Mouse (Mus musculus) megakaryocyte, embryonic 14.5 days (primary cell): ENCODE results near the gene Slc35f5. TPM values are rescaled to one million over a fixed set of nuclear protein-coding genes. Genes with fewer than 3 reads are reported as not detected.
A peak's percentile ranks its signal among the peaks of the same experiment; 100 is the strongest.

Experiments used
- H3K27me3 ChIP-seq: replicated peaks from 2 replicates; pipeline ENCODE3; 2012; ENCODE audit warnings: inconsistent platforms
- H3K36me3 ChIP-seq: replicated peaks from 2 replicates; pipeline ENCODE3; 2012; ENCODE audit warnings: low read length, inconsistent platforms, mixed read lengths
- H3K4me1 ChIP-seq: 2 replicates; pipeline ENCODE4 v1.6.1; 2012; ENCODE audit warnings: inconsistent platforms
- H3K4me3 ChIP-seq: replicated peaks from 2 replicates; pipeline ENCODE3; 2012; ENCODE audit warnings: moderate library complexity, mild to moderate bottlenecking, inconsistent platforms
- H3K9me3 ChIP-seq: 2 replicates; pipeline ENCODE4 v1.6.1; 2012; ENCODE audit warnings: inconsistent platforms
- FLI1 ChIP-seq: IDR thresholded peaks from 2 replicates; pipeline ENCODE4 v1.6.1; 2012; ENCODE audit warnings: low read length, inconsistent platforms, mixed read lengths
- GATA1 ChIP-seq: IDR thresholded peaks from 3 replicates; pipeline ENCODE4 v1.6.1; 2012; ENCODE audit warnings: mixed read lengths, low read length, inconsistent platforms, borderline replicate concordance
- polyA plus RNA-seq: library from polyadenylated mRNA; stranded (reverse); fragments of >175 nt; gene quantifications from 2 replicates; pipeline ENCODE4 v1.2.3, GENCODE M21; 2012; ENCODE audit warnings: low replicate concordance; ENCODE audit not compliant: insufficient read depth

Slc35f5 gene
- polyA plus RNA-seq, 1 experiment, result 0.91 TPM

- H3K36me3 ChIP-seq, result peaks cover 85% of the 10 kb centered on the region
- peaks cover 11% of the 10 kb centered on the region for H3K4me1 ChIP-seq
- no peak overlapping the region for H3K4me3 ChIP-seq
- no peaks in the 10 kb centered on the region for H3K27me3 ChIP-seq
- TF ChIP-seq FLI1 (no peak), GATA1 (no peak)
- no peaks in the 10 kb centered on the region for H3K9me3 ChIP-seq
Measured at GRCm38 (mm10) chr1:125568126-125568525, 7.7 kb downstream of the Slc35f5 start.

- Histone ChIP-seq H3K27me3 (no peaks in the 10 kb centered on the region), H3K36me3 (peaks cover 67% of the 10 kb centered on the region)
- TF ChIP-seq FLI1 (no peak), GATA1 (no peak)
Measured at GRCm38 (mm10) chr1:125574219-125574618, 13.8 kb downstream of the Slc35f5 start.

GRCm38 (mm10) chr1:125575458-125576114, 15.2 kb downstream of the Slc35f5 start:
- Histone ChIP-seq H3K9me3 (no peaks in the 10 kb centered on the region), H3K36me3 (peaks cover 62% of the 10 kb centered on the region), H3K4me1 (peaks cover 55% of the 10 kb centered on the region), H3K4me3 (no peak overlapping the region), H3K27me3 (no peaks in the 10 kb centered on the region)
- TF ChIP-seq FLI1, result no peak
- TF ChIP-seq GATA1, result no peak; the same call in 2 of the 3 replicates

More at GRCm38 (mm10) chr1:125574219-125574618, 13.8 kb downstream of the Slc35f5 start:
- H3K9me3 ChIP-seq, result no peaks in the 10 kb centered on the region
- peaks cover 62% of the 10 kb centered on the region for H3K4me1 ChIP-seq
- no peak overlapping the region for H3K4me3 ChIP-seq

- no peak for TF ChIP-seq FLI1
- no peak for TF ChIP-seq GATA1
- H3K27me3 ChIP-seq, result no peaks in the 10 kb centered on the region
- peaks cover 62% of the 10 kb centered on the region for H3K4me1 ChIP-seq
- peak overlapping the region; percentile 83 for H3K4me3 ChIP-seq
- peaks cover 62% of the 10 kb centered on the region for H3K36me3 ChIP-seq
- H3K9me3 ChIP-seq, result no peaks in the 10 kb centered on the region
Measured at GRCm38 (mm10) chr1:125576965-125577364, 16.6 kb downstream of the Slc35f5 start.

GRCm38 (mm10) chr1:125578091-125578490, 17.7 kb downstream of the Slc35f5 start:
- H3K9me3 ChIP-seq, result no peaks in the 10 kb centered on the region
- H3K27me3 ChIP-seq, result no peaks in the 10 kb centered on the region
- TF ChIP-seq GATA1 (no peak), FLI1 (no peak)
- peaks cover 56% of the 10 kb centered on the region for H3K36me3 ChIP-seq
- peaks cover 59% of the 10 kb centered on the region for H3K4me1 ChIP-seq
- H3K4me3 ChIP-seq, result no peak overlapping the region

- TF ChIP-seq FLI1, result no peak
- TF ChIP-seq GATA1, result no peak
- no peak overlapping the region for H3K4me3 ChIP-seq
- H3K27me3 ChIP-seq, result no peaks in the 10 kb centered on the region
- H3K36me3 ChIP-seq, result peaks cover 62% of the 10 kb centered on the region
- H3K9me3 ChIP-seq, result no peaks in the 10 kb centered on the region
- H3K4me1 ChIP-seq, result peaks cover 39% of the 10 kb centered on the region
Measured at GRCm38 (mm10) chr1:125581134-125581533, 20.7 kb downstream of the Slc35f5 start.

DNA sequence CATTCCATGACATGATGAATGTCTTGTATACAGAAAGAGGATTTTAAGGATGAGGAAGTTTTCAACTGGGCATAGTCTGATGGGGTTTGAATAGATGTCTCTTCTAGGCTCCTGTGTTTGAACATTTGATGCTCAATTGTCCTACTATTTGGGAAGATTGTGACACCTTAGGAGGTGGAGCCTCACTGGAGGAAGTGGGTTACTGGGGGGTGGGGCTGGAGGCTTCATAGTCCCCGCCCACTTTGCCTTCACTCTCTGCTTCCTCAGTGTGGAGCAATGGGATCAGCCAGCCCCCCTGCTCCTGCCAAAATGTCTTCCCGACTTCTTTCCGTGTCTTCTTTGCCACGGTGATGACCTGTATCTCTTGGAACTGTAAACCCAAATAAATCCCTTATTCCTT, 43.2 kb downstream of the Slc35f5 start:
- Histone ChIP-seq H3K4me3 (no peak overlapping the region), H3K4me1 (peaks cover 4% of the 10 kb centered on the region), H3K27me3 (peaks cover 5% of the 10 kb centered on the region), H3K9me3 (peaks cover 16% of the 10 kb centered on the region), H3K36me3 (no peaks in the 10 kb centered on the region)
- no peak for TF ChIP-seq GATA1
- no peak for TF ChIP-seq FLI1

DNA sequence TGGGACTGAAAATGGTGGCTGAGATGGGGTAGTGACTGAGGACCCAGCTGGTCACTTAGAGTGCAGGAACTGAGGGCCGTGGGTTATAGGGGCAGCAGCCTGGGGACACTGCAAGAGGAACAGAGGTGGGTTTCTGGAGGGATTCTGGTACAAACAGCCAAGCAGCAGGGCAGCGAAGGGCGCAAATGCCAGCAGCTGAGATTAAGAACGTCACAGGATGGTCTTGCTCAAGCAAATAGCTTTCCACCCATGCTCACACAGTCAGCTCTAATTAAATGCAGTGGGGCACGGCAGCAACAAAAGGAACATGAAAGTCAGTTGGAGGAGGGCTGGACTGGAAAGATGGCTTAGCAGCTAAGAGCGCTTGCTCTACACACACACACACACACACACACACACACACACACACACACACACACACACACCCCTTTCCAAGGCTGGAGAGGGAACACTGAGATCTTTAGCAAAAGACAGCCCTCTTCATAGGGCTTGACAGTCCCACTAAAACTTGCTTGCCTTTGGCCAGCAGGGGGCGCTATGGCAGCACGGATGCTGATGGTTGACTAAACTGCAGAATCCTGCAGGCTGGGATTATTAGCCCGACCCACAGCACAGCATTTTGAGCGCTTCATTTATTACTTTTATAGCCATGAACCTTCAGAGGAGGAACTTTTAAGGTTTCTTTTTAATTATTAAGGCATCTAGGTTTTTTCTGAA, 46.9 kb downstream of the Slc35f5 start:
- Histone ChIP-seq H3K36me3 (no peaks in the 10 kb centered on the region), H3K4me3 (no peak overlapping the region), H3K9me3 (no peaks in the 10 kb centered on the region), H3K27me3 (peaks cover 12% of the 10 kb centered on the region), H3K4me1 (peaks cover 4% of the 10 kb centered on the region)
- TF ChIP-seq GATA1 (no peak), FLI1 (no peak)

DNA sequence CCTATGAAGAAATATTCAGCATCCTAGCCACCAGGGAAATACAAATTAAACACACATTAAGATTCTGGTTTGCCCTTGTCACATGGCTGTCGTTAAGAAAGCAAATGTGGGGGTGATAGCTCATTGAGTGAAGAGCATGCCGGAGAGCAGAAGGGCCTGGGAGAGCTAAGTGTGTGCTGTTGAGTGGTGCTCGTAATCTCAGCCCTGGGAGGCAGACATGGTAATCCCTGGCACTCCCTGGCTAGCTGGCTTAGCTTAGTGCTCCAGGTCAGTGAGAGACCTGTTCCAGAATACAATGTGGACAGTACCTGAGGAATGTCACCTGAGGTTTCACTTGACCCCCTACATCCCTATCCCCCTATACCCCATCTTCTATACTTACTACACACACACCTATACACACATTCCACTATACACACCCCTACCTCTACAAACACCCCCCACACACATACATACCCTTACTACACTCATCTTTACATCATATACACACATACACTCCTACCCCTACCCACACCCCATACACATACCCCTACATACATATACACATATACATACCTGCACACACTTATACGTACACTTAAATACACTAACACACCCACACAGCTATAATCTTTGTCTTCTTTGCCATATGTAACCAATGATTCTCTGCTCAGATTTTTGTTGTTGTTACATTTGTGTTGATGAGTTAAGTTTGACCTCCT, 64.1 kb downstream of the Slc35f5 start:
- Histone ChIP-seq H3K9me3 (peaks cover 4% of the 10 kb centered on the region), H3K4me3 (no peak overlapping the region)

DNA sequence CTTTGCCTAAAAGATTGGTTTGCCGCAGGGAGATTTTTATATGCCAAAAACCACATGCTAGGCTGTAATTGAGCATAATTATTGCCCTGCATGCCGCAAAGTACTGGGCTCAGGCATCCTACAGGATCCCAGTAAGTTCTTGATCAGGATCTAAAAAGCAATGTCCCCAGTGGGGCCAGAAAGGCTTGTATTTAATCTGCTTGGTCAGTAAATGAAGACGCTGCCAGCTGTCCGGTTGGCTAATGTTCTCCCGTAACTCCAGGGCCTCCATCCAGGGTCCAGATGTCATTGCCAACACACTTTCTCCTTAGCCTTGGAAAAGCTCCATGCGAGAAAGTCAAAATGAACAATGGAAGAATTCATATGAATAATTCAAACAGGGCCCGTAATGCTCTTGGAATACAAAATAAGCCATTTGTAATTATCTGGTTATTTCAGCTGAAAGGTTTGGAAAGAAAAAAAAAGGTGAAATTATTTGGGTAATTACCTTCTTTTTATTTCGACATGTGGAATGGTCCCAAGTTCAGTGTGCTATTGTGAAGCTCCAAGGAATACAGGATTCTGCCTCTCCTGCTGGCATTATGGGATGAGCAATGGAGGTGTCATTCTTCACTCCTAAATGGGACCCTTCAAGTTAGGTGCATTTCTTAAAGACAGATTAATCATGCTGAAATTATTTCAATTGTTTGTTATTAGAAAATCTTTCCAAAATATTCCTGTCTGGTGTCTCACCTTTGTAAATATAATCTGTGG, 79.3 kb downstream of the Slc35f5 start:
- Histone ChIP-seq H3K4me1 (no peaks in the 10 kb centered on the region), H3K9me3 (no peaks in the 10 kb centered on the region), H3K27me3 (no peaks in the 10 kb centered on the region), H3K36me3 (no peaks in the 10 kb centered on the region), H3K4me3 (no peak overlapping the region)
- TF ChIP-seq GATA1 (no peak), FLI1 (no peak)

More for the DNA sequence above, 64.1 kb downstream of the Slc35f5 start:
- TF ChIP-seq GATA1, result no peak
- TF ChIP-seq FLI1, result no peak
- H3K27me3 ChIP-seq, result no peaks in the 10 kb centered on the region
- no peaks in the 10 kb centered on the region for H3K36me3 ChIP-seq
- no peaks in the 10 kb centered on the region for H3K4me1 ChIP-seq
